Mouse (Mus musculus): ENCODE data around the gene Chmp4b. TPM values are rescaled to one million over a fixed set of nuclear protein-coding genes. Genes with fewer than 3 reads are reported as not detected.

Chmp4b gene
- 255 and 259 TPM in 2 replicates for polyA plus RNA-seq (2012; rRNA removed)

DNA sequence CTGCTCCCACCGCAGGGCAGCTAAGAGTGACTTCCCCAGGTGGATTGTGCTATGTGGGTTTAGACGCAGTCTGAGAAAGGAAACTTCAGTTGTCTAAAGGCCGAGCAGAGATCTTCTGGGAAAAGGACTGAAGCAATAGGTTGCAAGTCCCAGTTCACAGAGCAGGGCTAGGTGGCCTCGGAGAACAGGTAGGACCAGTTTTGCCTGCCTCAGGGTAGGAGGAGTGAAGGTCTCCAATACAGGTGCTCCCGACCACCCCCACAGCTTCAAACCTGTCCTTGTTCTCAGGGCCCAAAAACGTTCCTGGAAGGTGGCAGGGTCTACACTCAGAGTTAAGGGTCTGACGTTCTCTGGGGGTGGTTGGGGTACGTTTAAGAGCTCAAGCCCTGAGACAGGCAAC lies at the start of gene Chmp4b:
Chmp4b (plus strand) TSS at position 343 of the 400 bp plus-strand sequence.

DNA sequence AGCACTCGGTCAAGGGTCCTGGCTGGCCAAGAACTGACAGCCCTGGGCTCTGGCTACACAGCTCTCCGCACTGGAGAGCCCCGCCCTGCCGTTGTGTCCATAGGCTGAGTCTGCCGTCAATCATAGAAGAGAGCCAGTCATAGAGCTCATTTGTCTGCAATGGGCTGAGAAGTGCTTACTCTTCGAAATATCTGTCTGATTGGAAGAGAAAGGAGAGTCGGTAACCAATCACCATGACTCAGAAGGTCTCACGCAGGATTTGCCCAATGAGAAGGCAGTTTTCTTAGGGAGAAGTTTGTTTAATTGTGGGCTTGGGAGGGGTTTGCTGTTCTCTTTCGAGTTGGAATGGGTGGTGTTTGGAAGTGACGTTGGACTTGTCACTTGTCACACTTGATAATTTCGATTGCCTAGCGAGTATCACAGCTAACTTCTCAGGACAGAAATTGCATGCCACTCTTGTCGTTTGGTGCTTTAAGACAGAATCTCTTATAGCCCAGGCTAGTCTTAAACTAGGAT lies 47.8 kb upstream of the Chmp4b start, which contains the start of gene Pxmp4:
Pxmp4 (minus strand) TSS at position 71 of the 516 bp plus-strand sequence.

GRCm38 (mm10) chr2:154613118-154614115 lies 38.1 kb upstream of the Chmp4b start, which contains the start of the genes Zfp341 and 4930519P11Rik:
TSS of gene Zfp341 (plus strand) at chr2:154613297.
TSS of gene 4930519P11Rik (minus strand) at chr2:154613437.

Other genes starting within 250 kb of the Chmp4b start
- gene Snta1, start 243.6 kb upstream of the Chmp4b start, polyA plus RNA-seq (2012; rRNA removed): 16.4 and 17.5 TPM in 2 replicates
- gene Cbfa2t2, start 215.2 kb upstream of the Chmp4b start, polyA plus RNA-seq (2012; rRNA removed): 34.5 and 35.3 TPM in 2 replicates
- gene 1700003F12Rik, start 104.6 kb upstream of the Chmp4b start, polyA plus RNA-seq (2012; rRNA removed): 1.4 and 1.5 TPM in 2 replicates
- gene Actl10, start 99.9 kb upstream of the Chmp4b start, polyA plus RNA-seq (2012; rRNA removed): 0.08 and 0.18 TPM in 2 replicates
- gene Necab3, start 92.8 kb upstream of the Chmp4b start, polyA plus RNA-seq (2012; rRNA removed): 15.2 and 18.6 TPM in 2 replicates
- gene E2f1, start 81.8 kb upstream of the Chmp4b start, polyA plus RNA-seq (2012; rRNA removed): 7.7 and 7.9 TPM in 2 replicates
- gene Pxmp4, start 48.0 kb upstream of the Chmp4b start, polyA plus RNA-seq (2012; rRNA removed): 12.8 and 13.0 TPM in 2 replicates
- gene Zfp341, start 38.4 kb upstream of the Chmp4b start, polyA plus RNA-seq (2012; rRNA removed): 16.1 and 18.0 TPM in 2 replicates
- gene 4930519P11Rik, start 38.3 kb upstream of the Chmp4b start, polyA plus RNA-seq (2012; rRNA removed): 0.19 and 0.41 TPM in 2 replicates
- gene Gm14214, start 118.3 kb downstream of the Chmp4b start, polyA plus RNA-seq (2012; rRNA removed): not detected in 2 replicates
- gene Raly, start 139.4 kb downstream of the Chmp4b start, polyA plus RNA-seq (2012; rRNA removed): 245 and 247 TPM in 2 replicates
- 3.9 and 5.1 TPM in 2 replicates for gene a, start 139.7 kb downstream of the Chmp4b start, polyA plus RNA-seq (2012; rRNA removed)
- gene Eif2s2, start 241.2 kb downstream of the Chmp4b start, polyA plus RNA-seq (2012; rRNA removed): 58.7 and 62.8 TPM in 2 replicates